Mouse (Mus musculus) thymus, adult 2 months (tissue): ENCODE measurements around the gene 4930404N11Rik. TPM values are rescaled to one million over a fixed set of nuclear protein-coding genes. Genes with fewer than 3 reads are reported as not detected.

Experiments
- DNase-seq: peaks from one replicate; pipeline ENCODE4 v3.0.0; 2021
- H3K27ac ChIP-seq: fragments of 200-500 bp; 2 replicates; pipeline ENCODE4 v1.5.1; 2012; ENCODE audit warnings: low read length, control low read depth; ENCODE audit not compliant: control insufficient read depth, insufficient read depth
- H3K27me3 ChIP-seq: fragments of 200-500 bp; 2 replicates; pipeline ENCODE4 v1.6.1; 2012; ENCODE audit warnings: mild to moderate bottlenecking, low read length, moderate library complexity, mixed read lengths; ENCODE audit not compliant: control insufficient read depth, insufficient read depth
- H3K36me3 ChIP-seq: fragments of 200-500 bp; 2 replicates; pipeline ENCODE4 v1.6.1; 2012; ENCODE audit warnings: mild to moderate bottlenecking, low read length, moderate library complexity; ENCODE audit not compliant: control insufficient read depth, insufficient read depth
- H3K4me1 ChIP-seq: fragments of 200-500 bp; replicated peaks from 2 replicates; pipeline ENCODE4 v1.6.1; 2012; ENCODE audit warnings: low read length; ENCODE audit not compliant: control insufficient read depth, insufficient read depth
- H3K4me3 ChIP-seq: fragments of 200-500 bp; 2 replicates; pipeline ENCODE4 v1.5.1; 2012; ENCODE audit warnings: mild to moderate bottlenecking, low read length, control low read depth, moderate library complexity; ENCODE audit not compliant: control insufficient read depth, insufficient read depth
- CTCF ChIP-seq: fragments of 200-500 bp; IDR thresholded peaks from 2 replicates; pipeline ENCODE4 v1.5.1; 2012; ENCODE audit warnings: mild to moderate bottlenecking, control low read depth, low read length, moderate library complexity, borderline replicate concordance; ENCODE audit not compliant: control insufficient read depth, poor library complexity, insufficient read depth; ENCODE audit errors: extremely low read depth
- POLR2A ChIP-seq: fragments of 200-500 bp; IDR thresholded peaks from 2 replicates; pipeline ENCODE4 v1.6.1; 2012; ENCODE audit warnings: mild to moderate bottlenecking, low read length, control low read depth, moderate library complexity; ENCODE audit not compliant: control insufficient read depth, poor library complexity, insufficient read depth; ENCODE audit errors: extremely low read depth
- WGBS: fragments of 180-500 bp; shearing (Covaris S2); methylation state at CpG from one replicate; pipeline ENCODE4 v1.1.7; 2018; 5-methylcytosine and 5-hydroxymethylcytosine counted together
- polyA plus RNA-seq: library from polyadenylated mRNA; depleted of rRNA; stranded (reverse); fragments of >200 nt; gene quantifications from 2 replicates; pipeline ENCODE4 v1.2.3, GENCODE M21; 2012

4930404N11Rik gene
- polyA plus RNA-seq, 1 experiment: 12.7 TPM

DNA sequence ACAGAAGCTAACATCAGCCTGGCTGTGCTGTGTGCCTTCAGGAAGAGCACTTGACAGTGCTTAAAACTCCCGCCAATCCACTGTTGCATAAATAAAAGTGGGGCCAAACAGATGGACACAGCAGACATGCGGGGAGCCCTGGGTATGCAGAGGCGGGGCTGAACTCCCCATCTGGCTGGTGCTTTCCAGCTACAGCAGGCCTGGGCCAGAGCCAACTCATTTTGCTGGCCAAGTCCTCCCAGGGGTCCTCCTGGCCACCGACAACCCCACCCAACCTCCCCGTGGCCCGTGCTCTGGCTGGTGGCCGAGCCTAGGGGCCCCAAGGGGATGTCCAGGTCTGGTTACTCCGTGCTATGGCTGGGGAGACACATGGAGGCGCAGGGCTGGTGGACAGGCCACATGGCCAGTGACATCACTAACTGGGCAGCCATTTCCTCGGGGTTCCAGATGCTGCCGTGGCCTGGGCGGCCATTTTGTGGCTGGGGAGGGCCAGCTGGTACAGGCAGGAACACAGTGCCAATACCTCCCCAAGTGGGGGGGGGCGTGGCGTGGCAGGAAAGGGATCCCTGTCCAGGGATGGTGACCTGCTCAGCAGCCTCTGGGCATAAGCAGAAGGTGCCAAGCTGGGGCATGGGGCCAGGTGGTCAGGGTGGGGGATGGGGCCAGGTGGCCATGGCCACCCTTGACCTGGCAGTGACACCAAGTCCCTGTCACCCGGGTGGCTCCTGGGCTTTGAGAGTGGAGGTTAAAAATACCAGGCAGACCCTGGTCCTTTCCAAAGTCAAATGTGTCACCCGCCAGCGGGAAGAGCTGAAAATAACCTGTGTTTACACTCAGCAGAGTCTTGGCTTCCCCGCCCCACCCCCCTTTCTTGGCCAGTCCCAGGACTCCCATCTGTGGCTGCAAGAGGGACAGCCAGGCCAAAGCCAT lies 46.1 kb upstream of the 4930404N11Rik start:
- Histone ChIP-seq H3K27me3 (no peaks in the 10 kb centered on the region), H3K4me1 (peaks cover 12% of the 10 kb centered on the region), H3K27ac (no peak overlapping the region), H3K4me3 (no peak overlapping the region), H3K36me3 (no peaks in the 10 kb centered on the region)
- WGBS: 86% methylated on average over 18 of the region's 18 CpGs
- DNase-seq: no peak
- TF ChIP-seq CTCF: no peak
- no peak for TF ChIP-seq POLR2A

DNA sequence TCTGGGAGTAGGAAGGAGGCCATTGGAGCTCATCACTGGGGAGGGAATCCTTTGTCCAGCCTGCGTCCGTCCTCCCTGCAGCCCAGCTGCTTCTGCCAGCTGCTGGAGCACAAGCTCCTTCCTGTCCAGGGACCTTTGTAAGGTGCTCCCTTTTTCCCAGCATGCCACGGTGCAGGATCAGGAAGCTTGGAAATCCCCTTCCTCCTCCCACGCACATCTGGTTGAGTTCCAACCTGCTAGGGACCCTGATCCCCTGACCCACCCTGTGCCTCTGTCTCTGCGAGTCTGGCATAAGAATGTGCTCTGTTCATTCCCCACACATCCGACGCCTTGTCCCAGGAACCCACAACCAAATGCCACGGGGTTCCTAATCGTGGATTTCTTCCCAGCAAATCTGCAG lies 45.4 kb upstream of the 4930404N11Rik start:
- no peak for TF ChIP-seq CTCF
- no peak for TF ChIP-seq POLR2A
- H3K4me1 ChIP-seq: peaks cover 12% of the 10 kb centered on the region
- H3K27ac ChIP-seq: no peak overlapping the region
- H3K4me3 ChIP-seq: no peak overlapping the region
- H3K27me3 ChIP-seq: no peaks in the 10 kb centered on the region
- WGBS: 88% methylated on average over 9 of the region's 9 CpGs
- H3K36me3 ChIP-seq: no peaks in the 10 kb centered on the region
- no peak for DNase-seq

DNA sequence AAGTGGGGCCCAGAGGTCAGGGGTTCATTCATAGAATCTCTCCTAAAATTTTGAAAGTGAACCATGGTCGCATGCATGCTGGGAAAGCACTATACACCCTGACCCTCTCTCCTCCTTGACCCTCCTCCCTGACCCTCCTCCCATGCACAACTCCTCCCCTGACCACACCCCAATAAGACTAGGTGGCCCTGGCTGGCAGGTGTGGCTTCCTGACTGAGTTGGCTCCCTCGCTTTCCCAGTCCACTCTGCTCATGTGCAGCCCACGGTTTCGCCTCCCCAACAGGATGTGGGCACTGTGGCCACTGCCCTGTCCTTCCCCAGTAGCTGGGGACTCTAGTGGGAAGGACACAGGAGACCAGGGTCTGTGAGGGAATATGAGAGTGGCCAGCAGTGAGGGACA lies 44.7 kb upstream of the 4930404N11Rik start:
- Histone ChIP-seq H3K36me3 (no peaks in the 10 kb centered on the region), H3K4me3 (no peak overlapping the region), H3K27ac (no peak overlapping the region), H3K27me3 (no peaks in the 10 kb centered on the region), H3K4me1 (peaks cover 14% of the 10 kb centered on the region)
- TF ChIP-seq POLR2A (no peak), CTCF (no peak)
- 57% methylated on average over 4 of the region's 4 CpGs for WGBS
- DNase-seq: no peak

DNA sequence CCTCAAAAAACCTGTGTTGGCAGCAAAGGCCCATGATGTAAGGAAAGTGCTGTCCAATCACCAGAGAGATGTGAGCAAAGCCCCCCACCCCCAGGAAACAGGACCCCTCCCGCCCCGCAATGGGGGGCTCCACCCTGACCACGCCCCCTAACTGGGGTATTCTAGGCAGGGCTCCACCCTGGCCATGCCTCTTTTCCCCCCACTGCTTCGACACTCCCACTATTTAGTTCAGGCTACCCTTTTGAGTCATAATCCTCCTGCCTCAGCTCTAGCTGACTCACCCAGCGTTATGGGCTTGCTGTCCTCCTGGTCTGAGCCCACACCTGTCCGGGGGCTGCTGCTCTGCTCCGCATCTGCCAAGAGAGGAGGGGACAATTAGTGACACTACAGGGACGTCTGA lies 43.7 kb upstream of the 4930404N11Rik start:
- 68% methylated on average over 8 of the region's 8 CpGs for WGBS
- Histone ChIP-seq H3K36me3 (no peaks in the 10 kb centered on the region), H3K27me3 (no peaks in the 10 kb centered on the region), H3K27ac (no peak overlapping the region), H3K4me3 (no peak overlapping the region), H3K4me1 (peaks cover 18% of the 10 kb centered on the region)
- no peak for DNase-seq
- TF ChIP-seq POLR2A: no peak
- no peak for TF ChIP-seq CTCF

DNA sequence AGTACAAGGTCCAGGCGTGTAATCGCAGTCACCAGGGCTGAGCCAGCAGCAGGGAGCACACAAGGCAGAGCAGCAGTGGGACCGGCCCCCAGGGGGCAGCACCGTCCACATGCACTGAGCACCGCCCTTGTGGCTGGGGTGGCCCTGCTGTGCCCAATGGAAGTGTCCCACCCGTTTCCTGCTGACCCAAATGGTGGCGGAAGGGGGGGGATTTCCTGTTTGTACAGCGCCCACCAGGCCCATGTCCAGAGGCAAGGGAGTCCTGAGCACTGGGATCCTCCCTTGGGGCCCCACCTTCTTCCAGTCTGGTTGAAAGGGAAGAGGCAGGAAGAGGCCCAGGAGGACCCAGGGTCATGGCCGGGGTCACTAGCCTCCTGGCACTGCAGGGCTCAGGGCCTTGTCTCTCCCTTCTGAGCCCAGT lies 43.3 kb upstream of the 4930404N11Rik start:
- Histone ChIP-seq H3K36me3 (no peaks in the 10 kb centered on the region), H3K4me1 (peaks cover 14% of the 10 kb centered on the region), H3K4me3 (no peak overlapping the region), H3K27ac (no peak overlapping the region), H3K27me3 (no peaks in the 10 kb centered on the region)
- peak; percentile 69 for DNase-seq
- 38% methylated on average over 9 of the region's 9 CpGs for WGBS
- no peak for TF ChIP-seq POLR2A
- TF ChIP-seq CTCF: peak; percentile 80; the same call in 1 of the 2 replicates

DNA sequence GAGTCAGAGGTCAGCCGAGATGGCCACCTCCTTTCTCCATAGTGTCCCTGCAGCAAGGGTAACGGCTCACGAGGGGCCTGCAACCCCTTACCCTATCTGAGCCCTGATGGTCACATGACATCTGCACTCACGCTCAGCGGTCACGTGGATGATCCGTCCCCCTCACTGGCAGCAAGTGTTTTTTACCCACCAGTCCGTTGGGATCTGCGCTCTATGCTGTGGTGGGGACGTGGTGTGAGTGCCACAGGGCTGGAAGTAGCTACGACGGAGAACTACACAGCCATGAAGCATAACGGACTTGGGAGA lies 42.8 kb upstream of the 4930404N11Rik start:
- Histone ChIP-seq H3K36me3 (no peaks in the 10 kb centered on the region), H3K4me3 (no peak overlapping the region), H3K27me3 (no peaks in the 10 kb centered on the region), H3K4me1 (peaks cover 10% of the 10 kb centered on the region), H3K27ac (no peak overlapping the region)
- WGBS: 89% methylated on average over 13 of the region's 13 CpGs
- no peak for DNase-seq
- no peak for TF ChIP-seq POLR2A
- TF ChIP-seq CTCF: no peak
